Mouse (Mus musculus) neural tube, embryonic 13.5 days (tissue): Measurements from ENCODE around the gene Tspoap1. TPM values are rescaled to one million over a fixed set of nuclear protein-coding genes. Genes with fewer than 3 reads are reported as not detected.

ENCODE experiments used
- ATAC-seq: fragments of 200-750 bp; cut with Nextera tagmentation; 2 replicates; pipeline ENCODE4 v1.8.0; 2017; ENCODE audit warnings: low read depth, mild to moderate bottlenecking, moderate TSS enrichment, moderate library complexity
- H3K27ac ChIP-seq: fragments of 300-500 bp; sonication (generic); replicated peaks from 2 replicates; pipeline ENCODE4 v1.5.1; 2015; ENCODE audit warnings: moderate library complexity, mild to moderate bottlenecking, inconsistent platforms
- H3K27me3 ChIP-seq: fragments of 300-500 bp; sonication (generic); 2 replicates; pipeline ENCODE4 v1.6.1; 2015; ENCODE audit warnings: mild to moderate bottlenecking, inconsistent platforms
- H3K36me3 ChIP-seq: fragments of 300-500 bp; sonication (generic); 2 replicates; pipeline ENCODE4 v1.6.1; 2015; ENCODE audit warnings: mild to moderate bottlenecking, inconsistent platforms
- H3K4me1 ChIP-seq: fragments of 300-500 bp; sonication (generic); replicated peaks from 2 replicates; pipeline ENCODE4 v1.6.1; 2015; ENCODE audit warnings: inconsistent platforms
- H3K4me2 ChIP-seq: fragments of 300-500 bp; sonication (generic); 2 replicates; pipeline ENCODE4 v1.6.1; 2015; ENCODE audit warnings: inconsistent platforms, mild to moderate bottlenecking, moderate library complexity
- H3K4me3 ChIP-seq: fragments of 300-500 bp; sonication (generic); 2 replicates; pipeline ENCODE4 v1.5.1; 2015; ENCODE audit warnings: mild to moderate bottlenecking, inconsistent platforms
- H3K9ac ChIP-seq: fragments of 300-500 bp; sonication (generic); 2 replicates; pipeline ENCODE4 v1.6.1; 2015; ENCODE audit warnings: moderate library complexity, mild to moderate bottlenecking, inconsistent platforms
- H3K9me3 ChIP-seq: fragments of 300-500 bp; sonication (generic); 2 replicates; pipeline ENCODE4 v1.6.1; 2016; ENCODE audit warnings: inconsistent platforms
- WGBS: fragments of 180-500 bp; shearing (Covaris S2); methylation state at CpG from one replicate; pipeline ENCODE4 v1.1.7; 2015; 5-methylcytosine and 5-hydroxymethylcytosine counted together
- polyA plus RNA-seq: library from polyadenylated mRNA; unstranded; fragments of >200 nt; fragmentation: Nextera tagmentation; extraction: Ambion mirVana; gene quantifications from 2 replicates; pipeline ENCODE4 v1.2.1, GENCODE M21; 2015

Gene Tspoap1
- polyA plus RNA-seq, 1 experiment from 2014 or later, result 27.0 TPM

GRCm38 (mm10) chr11:87763511-87763987, 3.2 kb downstream of the Tspoap1 start:
- peak overlapping the region; percentile 84 for H3K27ac ChIP-seq
- 1% methylated on average over 17 of the region's 17 CpGs for WGBS
- peaks cover 61% of the 10 kb centered on the region for H3K27me3 ChIP-seq
- peaks cover 13% of the 10 kb centered on the region; the same call in 1 of the 2 replicates for H3K36me3 ChIP-seq
- peak overlapping the region; percentile 85 for H3K9ac ChIP-seq
- H3K4me1 ChIP-seq, result peaks cover 59% of the 10 kb centered on the region
- H3K4me3 ChIP-seq, result peak overlapping the region; percentile 68
- H3K4me2 ChIP-seq, result peak overlapping the region; percentile 96
- H3K9me3 ChIP-seq, result no peaks in the 10 kb centered on the region
- peak; percentile 68 for ATAC-seq

GRCm38 (mm10) chr11:87763988-87764876, 3.9 kb downstream of the Tspoap1 start:
- Histone ChIP-seq H3K9me3 (no peaks in the 10 kb centered on the region), H3K9ac (peak overlapping the region; percentile 85), H3K27ac (peak overlapping the region; percentile 84), H3K4me3 (peak overlapping the region; percentile 68), H3K4me1 (peaks cover 59% of the 10 kb centered on the region), H3K4me2 (peak overlapping the region; percentile 96), H3K36me3 (peaks cover 18% of the 10 kb centered on the region), H3K27me3 (peaks cover 61% of the 10 kb centered on the region)
- WGBS, result under 1% methylated on average over 65 of the region's 65 CpGs
- ATAC-seq, result peak; percentile 48

GRCm38 (mm10) chr11:87768745-87769144, 8.4 kb downstream of the Tspoap1 start:
- H3K4me1 ChIP-seq, result peaks cover 18% of the 10 kb centered on the region
- H3K9me3 ChIP-seq, result no peaks in the 10 kb centered on the region
- peaks cover 59% of the 10 kb centered on the region for H3K36me3 ChIP-seq

GRCm38 (mm10) chr11:87770989-87771388, 10.6 kb downstream of the Tspoap1 start:
- H3K36me3 ChIP-seq, result peaks cover 73% of the 10 kb centered on the region
- ATAC-seq, result no peak
- no peak overlapping the region for H3K9ac ChIP-seq
- WGBS, result 63% methylated on average over 3 of the region's 3 CpGs
- H3K27me3 ChIP-seq, result peaks cover 25% of the 10 kb centered on the region
- H3K4me1 ChIP-seq, result no peaks in the 10 kb centered on the region
- no peak overlapping the region for H3K4me2 ChIP-seq
- H3K4me3 ChIP-seq, result no peak overlapping the region
- H3K9me3 ChIP-seq, result no peaks in the 10 kb centered on the region
- H3K27ac ChIP-seq, result no peak overlapping the region

More at GRCm38 (mm10) chr11:87768745-87769144, 8.4 kb downstream of the Tspoap1 start:
- no peak overlapping the region for H3K4me2 ChIP-seq
- H3K4me3 ChIP-seq, result no peak overlapping the region
- WGBS, result 95% methylated on average over 4 of the region's 4 CpGs
- peaks cover 42% of the 10 kb centered on the region for H3K27me3 ChIP-seq
- no peak overlapping the region for H3K27ac ChIP-seq
- no peak overlapping the region for H3K9ac ChIP-seq
- ATAC-seq, result no peak

- Histone ChIP-seq H3K36me3 (peaks cover 80% of the 10 kb centered on the region), H3K4me3 (no peak overlapping the region)
Observed at GRCm38 (mm10) chr11:87772354-87772753, 12.0 kb downstream of the Tspoap1 start.

GRCm38 (mm10) chr11:87778100-87778765, 17.9 kb downstream of the Tspoap1 start:
- ATAC-seq, result peak; percentile 69
- Histone ChIP-seq H3K9me3 (no peaks in the 10 kb centered on the region), H3K4me2 (peak overlapping the region; percentile 59), H3K4me1 (peaks cover 15% of the 10 kb centered on the region), H3K27ac (no peak overlapping the region), H3K27me3 (peaks cover 42% of the 10 kb centered on the region), H3K9ac (peak overlapping the region; percentile 64), H3K36me3 (peaks cover 65% of the 10 kb centered on the region), H3K4me3 (peak overlapping the region; percentile 29)
- 7% methylated on average over 31 of the region's 32 CpGs for WGBS

More at GRCm38 (mm10) chr11:87772354-87772753, 12.0 kb downstream of the Tspoap1 start:
- no peak overlapping the region for H3K27ac ChIP-seq
- H3K4me2 ChIP-seq, result no peak overlapping the region
- ATAC-seq, result no peak
- no peaks in the 10 kb centered on the region for H3K9me3 ChIP-seq
- H3K4me1 ChIP-seq, result no peaks in the 10 kb centered on the region
- H3K9ac ChIP-seq, result no peak overlapping the region
- WGBS, result 92% methylated on average over 3 of the region's 3 CpGs
- H3K27me3 ChIP-seq, result peaks cover 24% of the 10 kb centered on the region

GRCm38 (mm10) chr11:87778915-87779314, 18.6 kb downstream of the Tspoap1 start:
- ATAC-seq, result no peak
- H3K9me3 ChIP-seq, result no peaks in the 10 kb centered on the region
- peaks cover 15% of the 10 kb centered on the region for H3K4me1 ChIP-seq
- H3K27ac ChIP-seq, result no peak overlapping the region
- H3K27me3 ChIP-seq, result peaks cover 42% of the 10 kb centered on the region
- peak overlapping the region; percentile 59 for H3K4me2 ChIP-seq
- WGBS, result 46% methylated on average over 12 of the region's 12 CpGs
- H3K4me3 ChIP-seq, result peak overlapping the region; percentile 29; the same call in 1 of the 2 replicates
- 0 out of 2 replicates have a peak overlapping the region, but pooled peaks have one; percentile 64 for H3K9ac ChIP-seq
- H3K36me3 ChIP-seq, result peaks cover 63% of the 10 kb centered on the region

- Histone ChIP-seq H3K27me3 (peaks cover 42% of the 10 kb centered on the region), H3K4me1 (peaks cover 15% of the 10 kb centered on the region), H3K36me3 (peaks cover 63% of the 10 kb centered on the region), H3K4me2 (no peak overlapping the region), H3K9ac (no peak overlapping the region), H3K9me3 (no peaks in the 10 kb centered on the region), H3K27ac (no peak overlapping the region), H3K4me3 (no peak overlapping the region)
- no peak for ATAC-seq
- 84% methylated on average over 4 of the region's 4 CpGs for WGBS
Observed at GRCm38 (mm10) chr11:87779392-87779791, 19.1 kb downstream of the Tspoap1 start.

- no peak for ATAC-seq
Observed at GRCm38 (mm10) chr11:87780130-87780529, 19.8 kb downstream of the Tspoap1 start.

GRCm38 (mm10) chr11:87790088-87790487, 29.7 kb downstream of the Tspoap1 start:
- H3K27ac ChIP-seq, result no peak overlapping the region
- peaks cover 6% of the 10 kb centered on the region for H3K36me3 ChIP-seq
- H3K4me3 ChIP-seq, result no peak overlapping the region
- ATAC-seq, result no peak
- no peaks in the 10 kb centered on the region for H3K4me1 ChIP-seq
- 89% methylated on average over 6 of the region's 6 CpGs for WGBS
- H3K4me2 ChIP-seq, result no peak overlapping the region
- no peaks in the 10 kb centered on the region; the same call in 1 of the 2 replicates for H3K27me3 ChIP-seq
- no peaks in the 10 kb centered on the region for H3K9me3 ChIP-seq
- H3K9ac ChIP-seq, result no peak overlapping the region

More at GRCm38 (mm10) chr11:87780130-87780529, 19.8 kb downstream of the Tspoap1 start:
- H3K27ac ChIP-seq, result no peak overlapping the region
- H3K36me3 ChIP-seq, result peaks cover 64% of the 10 kb centered on the region
- H3K27me3 ChIP-seq, result peaks cover 42% of the 10 kb centered on the region
- H3K4me2 ChIP-seq, result no peak overlapping the region
- H3K9ac ChIP-seq, result no peak overlapping the region
- H3K4me3 ChIP-seq, result no peak overlapping the region
- WGBS, result 87% methylated on average over 8 of the region's 8 CpGs
- peaks cover 15% of the 10 kb centered on the region for H3K4me1 ChIP-seq
- no peaks in the 10 kb centered on the region for H3K9me3 ChIP-seq

- H3K27me3 ChIP-seq, result no peaks in the 10 kb centered on the region; the same call in 1 of the 2 replicates
- H3K27ac ChIP-seq, result no peak within 1 kb of the TSS
- no peak within 1 kb of the TSS for H3K9ac ChIP-seq
- no peak within 1 kb of the TSS for H3K4me3 ChIP-seq
- no peak for ATAC-seq
- 77% methylated on average over 3 of the region's 3 CpGs for WGBS
- H3K36me3 ChIP-seq, result no peaks in the 10 kb centered on the region
- H3K4me2 ChIP-seq, result no peak within 1 kb of the TSS
- H3K4me1 ChIP-seq, result no peaks in the 10 kb centered on the region
- no peaks in the 10 kb centered on the region for H3K9me3 ChIP-seq
Observed at GRCm38 (mm10) chr11:87793460-87793859, 33.1 kb downstream of the Tspoap1 start, which contains the start of gene Mpo. Gene Mpo (plus strand): TSS chr11:87793581.
